Mouse (Mus musculus) neural tube, embryonic 13.5 days (tissue): ENCODE results near the gene Smg9. TPM values are rescaled to one million over a fixed set of nuclear protein-coding genes. Genes with fewer than 3 reads are reported as not detected.

Experiments
- polyA plus RNA-seq: library from polyadenylated mRNA; unstranded; fragments of >200 nt; fragmentation: Nextera tagmentation; extraction: Ambion mirVana; gene quantifications from 2 replicates; pipeline ENCODE4 v1.2.1, GENCODE M21; 2015

Smg9 gene
- polyA plus RNA-seq, 1 experiment from 2014 or later, result 37.7 TPM

Other genes with a start within 250 kb of the Smg9 start
- gene Zfp114, start 224.6 kb upstream of the Smg9 start, polyA plus RNA-seq, result 3.7 and 4.6 TPM in 2 replicates
- 4.9 and 6.0 TPM in 2 replicates for gene Zfp111, start 188.2 kb upstream of the Smg9 start, polyA plus RNA-seq
- gene Zfp109, start 162.1 kb upstream of the Smg9 start, polyA plus RNA-seq, result 4.4 TPM in 2 replicates
- 4.9 and 5.5 TPM in 2 replicates for gene Zfp108, start 144.8 kb upstream of the Smg9 start, polyA plus RNA-seq
- 6.9 and 7.6 TPM in 2 replicates for gene Zfp93, start 129.2 kb upstream of the Smg9 start, polyA plus RNA-seq
- 39.8 and 49.2 TPM in 2 replicates for gene Zfp61, start 98.4 kb upstream of the Smg9 start, polyA plus RNA-seq
- 18.2 and 19.2 TPM in 2 replicates for gene Zfp94, start 83.0 kb upstream of the Smg9 start, polyA plus RNA-seq
- gene Tescl, start 65.7 kb upstream of the Smg9 start, polyA plus RNA-seq, result 0.31 TPM in 1 of 2 replicates, not detected in the other
- not detected in 2 replicates for gene Lypd5, start 50.4 kb upstream of the Smg9 start, polyA plus RNA-seq
- gene Kcnn4, start 29.4 kb upstream of the Smg9 start, polyA plus RNA-seq, result 2.1 and 2.2 TPM in 2 replicates
- gene Irgc1, start 52.7 kb downstream of the Smg9 start, polyA plus RNA-seq, result not detected in 2 replicates
- 1.3 and 2.2 TPM in 2 replicates for gene Plaur, start 62.9 kb downstream of the Smg9 start, polyA plus RNA-seq
- 56.3 and 71.3 TPM in 2 replicates for gene Cadm4, start 82.4 kb downstream of the Smg9 start, polyA plus RNA-seq
- gene Zfp428, start 107.4 kb downstream of the Smg9 start, polyA plus RNA-seq, result 243 and 251 TPM in 2 replicates
- gene AC161166.1, start 112.8 kb downstream of the Smg9 start, polyA plus RNA-seq, result 1.1 and 1.5 TPM in 2 replicates
- gene Irgq, start 131.1 kb downstream of the Smg9 start, polyA plus RNA-seq, result 20.9 and 21.2 TPM in 2 replicates
- not detected in 2 replicates for gene Pinlyp, start 146.5 kb downstream of the Smg9 start, polyA plus RNA-seq
- 66.3 and 79.2 TPM in 2 replicates for gene Xrcc1, start 146.7 kb downstream of the Smg9 start, polyA plus RNA-seq
- gene Ethe1, start 187.9 kb downstream of the Smg9 start, polyA plus RNA-seq, result 18.1 and 21.9 TPM in 2 replicates
- gene Zfp575, start 188.0 kb downstream of the Smg9 start, polyA plus RNA-seq, result 7.7 and 8.4 TPM in 2 replicates
- gene Phldb3, start 211.1 kb downstream of the Smg9 start, polyA plus RNA-seq, result not detected in 2 replicates
- gene Lypd3, start 236.9 kb downstream of the Smg9 start, polyA plus RNA-seq, result 0.22 and 0.23 TPM in 2 replicates